28 mouse cellular contexts compared by ENCODE assay signal in the genomic region with DNA sequence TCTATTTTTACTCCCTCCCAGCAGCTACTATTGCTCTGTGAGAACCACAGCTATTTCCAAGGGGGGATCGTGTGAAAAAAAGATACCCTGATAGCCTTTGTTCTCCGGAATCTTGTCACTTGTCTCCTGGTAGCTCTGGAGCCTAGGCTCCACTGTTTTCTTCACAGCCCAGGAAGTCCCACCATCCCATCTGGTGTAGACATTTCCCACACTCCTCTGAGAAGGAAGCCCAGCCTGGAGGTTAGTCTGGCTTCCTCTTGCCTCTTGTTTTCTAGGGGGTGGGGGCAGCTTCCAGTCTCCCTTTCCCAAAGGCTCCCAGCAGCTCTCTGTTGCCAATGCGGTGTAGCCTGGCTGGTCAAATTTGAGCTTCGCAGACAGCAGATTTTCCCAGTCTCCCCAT.
A peak's percentile ranks its signal among the peaks of the same experiment; 100 is the strongest.
DNase-seq lines count a peak whose midpoint lies in the region; ATAC-seq and TF ChIP-seq lines count a peak whose summit lies in the region.
"Had no signal": no experiment of that assay in that cellular context is flagged by ENCODE, and none has a peak within 500 bp of the region (broad histone marks: within the 10 kb centered on the region; RNA-seq: fewer than 3 reads in every experiment).

No protein-coding gene starts in this region.

- no peaks in the 10 kb centered on the region for H3K27me3 ChIP-seq in heart, embryonic 13.5 days (replicated peaks)
- no peaks in the 10 kb centered on the region for H3K27me3 ChIP-seq in lung, embryonic 16.5 days (ENCODE audit: control insufficient read depth, insufficient read depth, low read depth, low read length)
- H3K27me3 ChIP-seq in stomach, embryonic 15.5 days (replicated peaks) = no peaks in the 10 kb centered on the region
- H3K27me3 ChIP-seq: embryonic facial prominence, embryonic 13.5 days; hindbrain, embryonic 13.5 days; limb, embryonic 13.5 days; liver, embryonic 12.5 days had no signal

- ATAC-seq in heart, embryonic 13.5 days (ENCODE audit: extremely low read depth, insufficient number of reproducible peaks, low FRiP score, low TSS enrichment) = no peak
- 0 out of 2 replicates have a peak, but pooled peaks have one; percentile 24 for ATAC-seq in lung, embryonic 16.5 days (ENCODE audit: low read depth)
- no peak for ATAC-seq in stomach, embryonic 15.5 days (ENCODE audit: insufficient read depth, low FRiP score, low read depth)
- ATAC-seq: activated CD4-positive, CD25-positive, alpha-beta regulatory T cell, adult 4 months; inflammation-experienced regulatory T-cells, adult 6 months; liver, embryonic 12.5 days; midbrain, embryonic 16.5 days had no signal

- H3K27ac ChIP-seq in gastrocnemius, adult 2 months = peak overlapping the region; percentile 24; the same call in 1 of the 2 replicates
- H3K27ac ChIP-seq in heart, embryonic 13.5 days (replicated peaks) = peak overlapping the region; percentile 67
- no peak overlapping the region for H3K27ac ChIP-seq in lung, embryonic 16.5 days (ENCODE audit: low read length)
- H3K27ac ChIP-seq in stomach, embryonic 15.5 days = peak overlapping the region; percentile 58; the same call in 1 of the 2 replicates
- H3K27ac ChIP-seq: embryonic facial prominence, embryonic 13.5 days; forebrain, embryonic 12.5 days; hindbrain, embryonic 13.5 days; limb, embryonic 13.5 days; liver, embryonic 12.5 days; neural tube, embryonic 13.5 days had no signal

- no peak for DNase-seq in gastrocnemius, adult 2 months
- DNase-seq in gastrocnemius, postnatal 14 days = no peak
- DNase-seq in heart, postnatal 25 days (ENCODE audit: low spot score) = no peak
- no peak for DNase-seq in lung, adult 18-20 months
- DNase-seq in adrenal gland, postnatal 10 days = no peak
- DNase-seq: adrenal gland, adult 8-10 months; cerebellum, adult 2 months; cerebellum, postnatal 25 days; kidney, postnatal 25 days; layer of hippocampus, postnatal 36 days; lung, adult 2 months; lung, postnatal 4 days; retina, postnatal 1 day; right cerebral cortex, postnatal 25 days had no signal

- no peak overlapping the region for H3K4me3 ChIP-seq in gastrocnemius, adult 2 months
- H3K4me3 ChIP-seq in heart, embryonic 13.5 days = no peak overlapping the region
- no peak overlapping the region for H3K4me3 ChIP-seq in lung, embryonic 16.5 days (ENCODE audit: low read length)
- H3K4me3 ChIP-seq in stomach, embryonic 15.5 days (replicated peaks) = no peak overlapping the region
- H3K4me3 ChIP-seq: embryonic facial prominence, embryonic 13.5 days; erythroblast, embryonic 14.5 days; forebrain, embryonic 12.5 days; hindbrain, embryonic 13.5 days; limb, embryonic 13.5 days; liver, embryonic 12.5 days; myocyte; neural tube, embryonic 13.5 days had no signal

- H3K9me3 ChIP-seq in heart, embryonic 13.5 days = no peaks in the 10 kb centered on the region
- H3K9me3 ChIP-seq in lung, embryonic 16.5 days (ENCODE audit: control insufficient read depth, low read length) = no peaks in the 10 kb centered on the region
- H3K9me3 ChIP-seq in stomach, embryonic 15.5 days = no peaks in the 10 kb centered on the region
- H3K9me3 ChIP-seq: embryonic facial prominence, embryonic 13.5 days; forebrain, embryonic 12.5 days; hindbrain, embryonic 13.5 days; limb, embryonic 13.5 days; liver, embryonic 12.5 days; neural tube, embryonic 13.5 days had no signal

- 24% methylated on average over 4 of the region's 4 CpGs for WGBS in heart, embryonic 13.5 days
- 54% methylated on average over 4 of the region's 4 CpGs for WGBS in lung, embryonic 16.5 days
- WGBS in stomach, embryonic 15.5 days = 56% methylated on average over 4 of the region's 4 CpGs

- no peak overlapping the region for H3K4me2 ChIP-seq in heart, embryonic 13.5 days
- no peak overlapping the region for H3K4me2 ChIP-seq in lung, embryonic 16.5 days (ENCODE audit: low read depth, low read length)
- H3K4me2 ChIP-seq in stomach, embryonic 15.5 days = no peak overlapping the region
- H3K4me2 ChIP-seq: embryonic facial prominence, embryonic 13.5 days; forebrain, embryonic 12.5 days; hindbrain, embryonic 13.5 days; limb, embryonic 13.5 days; liver, embryonic 12.5 days; neural tube, embryonic 13.5 days had no signal

- peaks cover 70% of the 10 kb centered on the region for H3K4me1 ChIP-seq in heart, embryonic 13.5 days
- peaks cover 4% of the 10 kb centered on the region for H3K4me1 ChIP-seq in lung, embryonic 16.5 days (replicated peaks; ENCODE audit: control insufficient read depth, insufficient read depth, low read length)
- 0 out of 2 replicates have a peak, but pooled peaks cover 4% of the 10 kb centered on the region for H3K4me1 ChIP-seq in stomach, embryonic 15.5 days
- H3K4me1 ChIP-seq: forebrain, embryonic 12.5 days; hindbrain, embryonic 13.5 days; liver, embryonic 12.5 days; neural tube, embryonic 13.5 days had no signal

- H3K36me3 ChIP-seq in heart, embryonic 13.5 days = 0 out of 2 replicates have a peak, but pooled peaks cover under 1% of the 10 kb centered on the region
- H3K36me3 ChIP-seq in lung, embryonic 16.5 days (ENCODE audit: control insufficient read depth, insufficient read depth, low read length) = no peaks in the 10 kb centered on the region
- H3K36me3 ChIP-seq in stomach, embryonic 15.5 days = no peaks in the 10 kb centered on the region
- H3K36me3 ChIP-seq: embryonic facial prominence, embryonic 13.5 days; forebrain, embryonic 12.5 days; hindbrain, embryonic 13.5 days; limb, embryonic 13.5 days; liver, embryonic 12.5 days; neural tube, embryonic 13.5 days had no signal

- peak overlapping the region; percentile 2; the same call in 1 of the 2 replicates for H3K9ac ChIP-seq in heart, embryonic 13.5 days
- H3K9ac ChIP-seq in lung, embryonic 16.5 days (ENCODE audit: low read length) = no peak overlapping the region
- no peak overlapping the region for H3K9ac ChIP-seq in stomach, embryonic 15.5 days
- H3K9ac ChIP-seq: embryonic facial prominence, embryonic 13.5 days; forebrain, embryonic 12.5 days; hindbrain, embryonic 13.5 days; limb, embryonic 13.5 days; liver, embryonic 12.5 days; neural tube, embryonic 13.5 days had no signal

- intact Hi-C loops in gastrocnemius, adult 2 months (cut with DNase I) = no loop called here
- intact Hi-C loops in gastrocnemius, postnatal 14 days (cut with DNase I; ENCODE audit: low total_unique reads) = no loop called here
- intact Hi-C loops in heart, postnatal 25 days (cut with DNase I) = no loop called here

- no peak for TF ChIP-seq CTCF in gastrocnemius, adult 2 months (IDR thresholded peaks at IDR 0.05)
